Mouse (Mus musculus): ENCODE data around the gene Cdkal1. TPM values are rescaled to one million over a fixed set of nuclear protein-coding genes. Genes with fewer than 3 reads are reported as not detected.

Cdkal1 gene
- polyA plus RNA-seq, 1 experiment, result 5.1 TPM

DNA sequence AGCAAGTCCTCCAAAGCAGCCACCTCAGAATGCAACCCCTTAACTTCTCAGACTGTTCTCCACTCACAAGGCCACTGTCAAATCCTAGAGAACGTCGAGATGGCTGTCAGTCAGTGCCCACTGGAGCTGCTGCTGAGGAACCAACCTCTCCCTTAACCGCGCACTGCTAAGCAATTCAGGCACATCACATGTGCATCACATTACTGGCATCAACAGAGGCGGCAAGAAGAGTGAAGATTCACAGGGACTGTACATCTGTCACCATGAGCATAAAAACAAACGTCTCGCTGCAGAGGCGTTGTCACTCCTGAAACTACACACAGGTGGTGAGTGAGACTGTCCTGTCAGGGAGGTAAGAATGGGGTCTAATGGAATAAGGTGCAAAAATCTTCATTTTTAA is 21.7 kb downstream of the Cdkal1 start:
- TF ChIP-seq CEBPB (IDR thresholded peaks at IDR 0.05; ENCODE audit: low read depth) (no peak), FOSL1 (IDR thresholded peaks at IDR 0.05; ENCODE audit: insufficient read depth, low read length, poor library complexity, severe bottlenecking) (no peak), MYOG (IDR thresholded peaks at IDR 0.05; ENCODE audit: control insufficient read depth, extremely low read depth, insufficient read length) (no peak), MYOD1 (IDR thresholded peaks at IDR 0.05; ENCODE audit: control insufficient read depth, insufficient read length, low read depth) (no peak), MAX (IDR thresholded peaks at IDR 0.05) (no peak), USF1 (IDR thresholded peaks at IDR 0.05; ENCODE audit: low read depth) (no peak), CTCF (IDR thresholded peaks at IDR 0.05; ENCODE audit: control insufficient read depth, insufficient read depth, insufficient read length) (no peak)
- no peak overlapping the region for H3ac ChIP-seq (ENCODE audit: control insufficient read depth, insufficient read length, low read depth)

DNA sequence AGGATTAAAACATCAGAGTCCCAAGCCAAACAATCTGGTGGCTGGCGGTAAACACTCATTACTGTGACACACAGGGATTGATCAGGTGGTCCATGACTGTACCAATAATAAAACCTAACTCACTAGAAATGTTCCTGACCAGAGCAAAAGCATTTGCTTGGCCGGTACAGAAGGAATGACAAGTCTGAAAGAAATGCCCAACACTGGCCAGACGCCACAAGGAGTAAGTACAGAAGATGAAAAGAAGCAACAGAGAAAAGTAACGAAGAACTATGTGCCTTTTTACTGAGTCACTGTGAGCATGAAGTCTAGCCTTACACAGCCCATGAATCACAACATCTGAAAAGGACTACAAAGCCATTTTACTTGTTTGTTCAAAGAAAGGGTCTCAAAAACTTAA is 24.3 kb downstream of the Cdkal1 start:
- Histone ChIP-seq H3K79me3 (ENCODE audit: low read depth) (peaks cover 6% of the 10 kb centered on the region), H3K36me3 (ENCODE audit: control insufficient read depth, insufficient read depth) (peaks cover 3% of the 10 kb centered on the region), H3K27me3 (ENCODE audit: control insufficient read depth, insufficient read depth, insufficient read length) (no peaks in the 10 kb centered on the region), H3K79me2 (ENCODE audit: control insufficient read depth, insufficient read depth) (peaks cover 17% of the 10 kb centered on the region), H3ac (ENCODE audit: control insufficient read depth, insufficient read length, low read depth) (no peak overlapping the region), H3K4me3 (ENCODE audit: insufficient read depth, poor library complexity, severe bottlenecking) (no peak overlapping the region)
- TF ChIP-seq CTCF (IDR thresholded peaks at IDR 0.05; ENCODE audit: control insufficient read depth, insufficient read depth, insufficient read length) (no peak), USF1 (IDR thresholded peaks at IDR 0.05; ENCODE audit: low read depth) (peak; percentile 46)

More for the DNA sequence above, 21.7 kb downstream of the Cdkal1 start:
- Histone ChIP-seq H3K36me3 (ENCODE audit: control insufficient read depth, insufficient read depth) (peaks cover 17% of the 10 kb centered on the region), H3K79me3 (ENCODE audit: low read depth) (peaks cover 6% of the 10 kb centered on the region), H3K79me2 (ENCODE audit: control insufficient read depth, insufficient read depth) (peaks cover 7% of the 10 kb centered on the region), H3K4me3 (ENCODE audit: insufficient read depth, poor library complexity, severe bottlenecking) (no peak overlapping the region), H3K27me3 (ENCODE audit: control insufficient read depth, insufficient read depth, insufficient read length) (no peaks in the 10 kb centered on the region)

DNA sequence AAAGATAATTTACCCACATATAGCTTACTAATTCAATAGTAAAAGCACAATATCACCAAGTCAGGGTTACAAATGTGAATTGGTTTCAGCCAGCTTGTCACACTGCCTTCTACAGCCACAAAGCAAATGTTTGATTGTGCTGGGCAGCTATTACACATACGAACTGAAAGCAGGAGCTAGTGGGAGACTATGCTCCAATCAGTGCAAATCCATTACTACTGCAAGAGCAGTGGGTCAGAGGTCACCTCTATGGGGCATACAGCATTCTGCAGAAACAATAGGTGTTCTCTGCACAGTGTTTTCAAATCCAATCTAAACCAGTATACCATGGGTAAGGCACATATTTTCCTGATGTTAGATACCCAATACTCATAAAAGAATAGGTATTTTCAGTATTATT is 27.4 kb downstream of the Cdkal1 start:
- H3K36me3 ChIP-seq (ENCODE audit: control insufficient read depth, insufficient read depth), result peaks cover 1% of the 10 kb centered on the region
- no peak overlapping the region for H3ac ChIP-seq (ENCODE audit: control insufficient read depth, insufficient read length, low read depth)
- TF ChIP-seq MYOD1 (IDR thresholded peaks at IDR 0.05; ENCODE audit: control insufficient read depth, insufficient read length, low read depth), result no peak
- no peak for TF ChIP-seq USF1 (IDR thresholded peaks at IDR 0.05; ENCODE audit: low read depth)
- TF ChIP-seq MYOG (IDR thresholded peaks at IDR 0.05; ENCODE audit: control insufficient read depth, extremely low read depth, insufficient read length), result no peak
- no peak for TF ChIP-seq CEBPB (IDR thresholded peaks at IDR 0.05; ENCODE audit: low read depth)
- TF ChIP-seq FOSL1 (IDR thresholded peaks at IDR 0.05; ENCODE audit: insufficient read depth, low read length, poor library complexity, severe bottlenecking), result no peak
- TF ChIP-seq CTCF (IDR thresholded peaks at IDR 0.05; ENCODE audit: control insufficient read depth, insufficient read depth, insufficient read length), result no peak
- no peak for TF ChIP-seq MAX (IDR thresholded peaks at IDR 0.05)
- peaks cover 25% of the 10 kb centered on the region for H3K79me2 ChIP-seq (ENCODE audit: control insufficient read depth, insufficient read depth)
- H3K27me3 ChIP-seq (ENCODE audit: control insufficient read depth, insufficient read depth, insufficient read length), result no peaks in the 10 kb centered on the region
- peaks cover 5% of the 10 kb centered on the region for H3K79me3 ChIP-seq (ENCODE audit: low read depth)
- H3K4me3 ChIP-seq (ENCODE audit: insufficient read depth, poor library complexity, severe bottlenecking), result no peak overlapping the region

DNA sequence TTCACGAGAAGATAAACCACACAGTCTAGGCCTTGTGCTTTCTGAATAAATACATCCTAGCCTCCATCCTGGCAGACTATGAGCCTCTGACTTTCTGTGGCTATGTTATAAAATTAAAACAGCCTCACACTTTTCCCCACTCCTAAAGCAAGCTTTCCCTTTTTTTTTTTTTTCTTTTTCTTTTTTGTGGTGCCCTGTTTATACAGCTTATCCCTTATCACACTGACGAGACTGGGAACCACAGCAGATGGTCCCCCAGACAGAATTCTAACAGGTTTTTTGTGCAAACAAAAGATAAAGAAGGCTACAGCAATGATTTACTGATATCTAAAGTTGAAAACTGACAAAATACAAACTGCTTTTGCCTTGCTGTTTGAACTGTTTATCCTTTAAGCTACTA is 29.0 kb downstream of the Cdkal1 start:
- TF ChIP-seq CEBPB (IDR thresholded peaks at IDR 0.05; ENCODE audit: low read depth), result no peak
- no peak for TF ChIP-seq USF1 (IDR thresholded peaks at IDR 0.05; ENCODE audit: low read depth)
- no peak for TF ChIP-seq FOSL1 (IDR thresholded peaks at IDR 0.05; ENCODE audit: insufficient read depth, low read length, poor library complexity, severe bottlenecking)
- no peak for TF ChIP-seq MYOD1 (IDR thresholded peaks at IDR 0.05; ENCODE audit: control insufficient read depth, insufficient read length, low read depth)
- TF ChIP-seq MAX (IDR thresholded peaks at IDR 0.05), result no peak
- no peak for TF ChIP-seq MYOG (IDR thresholded peaks at IDR 0.05; ENCODE audit: control insufficient read depth, extremely low read depth, insufficient read length)
- no peak for TF ChIP-seq CTCF (IDR thresholded peaks at IDR 0.05; ENCODE audit: control insufficient read depth, insufficient read depth, insufficient read length)
- Histone ChIP-seq H3K4me3 (ENCODE audit: insufficient read depth, poor library complexity, severe bottlenecking) (no peak overlapping the region), H3ac (ENCODE audit: control insufficient read depth, insufficient read length, low read depth) (no peak overlapping the region), H3K27me3 (ENCODE audit: control insufficient read depth, insufficient read depth, insufficient read length) (no peaks in the 10 kb centered on the region), H3K79me2 (ENCODE audit: control insufficient read depth, insufficient read depth) (peaks cover 25% of the 10 kb centered on the region), H3K36me3 (ENCODE audit: control insufficient read depth, insufficient read depth) (no peaks in the 10 kb centered on the region), H3K79me3 (ENCODE audit: low read depth) (peaks cover 5% of the 10 kb centered on the region)

DNA sequence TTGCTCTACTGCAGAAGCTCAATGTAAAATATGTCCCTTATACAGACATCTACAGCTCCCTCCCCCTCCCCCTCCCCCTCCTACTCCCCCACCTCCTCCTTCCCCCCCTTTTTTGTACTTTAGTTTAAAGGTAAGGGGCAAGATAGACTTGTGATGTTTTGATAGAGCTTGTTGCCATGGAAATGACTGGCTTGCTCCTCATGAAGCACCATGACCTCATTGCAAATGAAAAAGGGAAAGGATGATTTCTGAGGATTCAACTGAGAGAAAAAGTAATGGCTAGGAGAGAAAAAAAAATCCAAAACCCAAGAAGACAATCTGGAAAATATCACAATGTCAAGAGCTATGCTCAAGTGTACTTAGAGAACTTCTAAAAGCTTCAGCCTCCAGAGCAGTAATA is 29.4 kb downstream of the Cdkal1 start:
- Histone ChIP-seq H3K79me3 (ENCODE audit: low read depth) (peaks cover 5% of the 10 kb centered on the region), H3K79me2 (ENCODE audit: control insufficient read depth, insufficient read depth) (peaks cover 25% of the 10 kb centered on the region), H3K36me3 (ENCODE audit: control insufficient read depth, insufficient read depth) (no peaks in the 10 kb centered on the region), H3ac (ENCODE audit: control insufficient read depth, insufficient read length, low read depth) (no peak overlapping the region), H3K27me3 (ENCODE audit: control insufficient read depth, insufficient read depth, insufficient read length) (no peaks in the 10 kb centered on the region), H3K4me3 (ENCODE audit: insufficient read depth, poor library complexity, severe bottlenecking) (no peak overlapping the region)
- TF ChIP-seq MYOG (IDR thresholded peaks at IDR 0.05; ENCODE audit: control insufficient read depth, extremely low read depth, insufficient read length) (no peak), FOSL1 (IDR thresholded peaks at IDR 0.05; ENCODE audit: insufficient read depth, low read length, poor library complexity, severe bottlenecking) (no peak), MYOD1 (IDR thresholded peaks at IDR 0.05; ENCODE audit: control insufficient read depth, insufficient read length, low read depth) (no peak), MAX (IDR thresholded peaks at IDR 0.05) (no peak), USF1 (IDR thresholded peaks at IDR 0.05; ENCODE audit: low read depth) (no peak), CTCF (IDR thresholded peaks at IDR 0.05; ENCODE audit: control insufficient read depth, insufficient read depth, insufficient read length) (no peak), CEBPB (IDR thresholded peaks at IDR 0.05; ENCODE audit: low read depth) (no peak)

DNA sequence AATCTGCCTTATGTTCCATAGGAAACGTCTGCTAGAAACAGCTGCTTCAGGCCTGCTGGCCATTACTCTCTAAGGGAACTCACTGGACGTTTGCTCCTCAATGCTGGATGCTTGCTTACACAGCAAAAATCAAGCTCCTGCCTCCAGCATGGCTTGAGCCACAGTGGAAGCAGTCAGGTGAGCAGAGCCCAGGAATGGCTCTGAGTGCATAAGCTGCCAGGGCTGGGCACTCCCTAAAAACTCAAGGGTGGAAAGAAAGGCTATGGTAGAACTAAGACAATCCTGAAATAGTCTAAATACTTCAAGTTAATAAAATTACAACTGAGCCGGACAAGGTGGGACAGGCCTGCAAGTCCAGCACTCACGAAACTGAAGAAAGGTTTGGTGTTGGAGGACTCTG is 30.7 kb downstream of the Cdkal1 start:
- H3K27me3 ChIP-seq (ENCODE audit: control insufficient read depth, insufficient read depth, insufficient read length), result no peaks in the 10 kb centered on the region
- TF ChIP-seq MAX (IDR thresholded peaks at IDR 0.05) (no peak), CTCF (IDR thresholded peaks at IDR 0.05; ENCODE audit: control insufficient read depth, insufficient read depth, insufficient read length) (no peak)
- peaks cover 4% of the 10 kb centered on the region for H3K79me3 ChIP-seq (ENCODE audit: low read depth)
- no peaks in the 10 kb centered on the region for H3K36me3 ChIP-seq (ENCODE audit: control insufficient read depth, insufficient read depth)
- H3K4me3 ChIP-seq (ENCODE audit: insufficient read depth, poor library complexity, severe bottlenecking), result no peak overlapping the region
- H3ac ChIP-seq (ENCODE audit: control insufficient read depth, insufficient read length, low read depth), result no peak overlapping the region
- peaks cover 26% of the 10 kb centered on the region for H3K79me2 ChIP-seq (ENCODE audit: control insufficient read depth, insufficient read depth)
